ENCODE assay signal across 20 mouse cellular contexts in genomic region chr3:41495893-41496292, GRCm38 (mm10).
"Had no signal": no experiment of that assay in that cellular context is flagged by ENCODE, and none has a peak within 500 bp of the region (broad histone marks: within the 10 kb centered on the region; RNA-seq: fewer than 3 reads in every experiment).

No protein-coding gene starts in this region.

- H3K9me3 ChIP-seq: lung, embryonic 15.5 days; midbrain, embryonic 10.5 days; midbrain, embryonic 12.5 days; neural tube, embryonic 13.5 days; neural tube, embryonic 15.5 days had no signal

- H3K4me3 ChIP-seq: lung, embryonic 15.5 days; midbrain, embryonic 10.5 days; midbrain, embryonic 12.5 days; myocyte; neural tube, embryonic 13.5 days; neural tube, embryonic 15.5 days had no signal

- H3K36me3 ChIP-seq: lung, embryonic 15.5 days; midbrain, embryonic 10.5 days; midbrain, embryonic 12.5 days; neural tube, embryonic 13.5 days; neural tube, embryonic 15.5 days had no signal

- H3K4me1 ChIP-seq: midbrain, embryonic 10.5 days; midbrain, embryonic 12.5 days; neural tube, embryonic 13.5 days; neural tube, embryonic 15.5 days had no signal

- H3K4me2 ChIP-seq: lung, embryonic 15.5 days; midbrain, embryonic 12.5 days; neural tube, embryonic 13.5 days; neural tube, embryonic 15.5 days had no signal

- H3K27ac ChIP-seq: lung, embryonic 15.5 days; midbrain, embryonic 10.5 days; midbrain, embryonic 12.5 days; neural tube, embryonic 13.5 days; neural tube, embryonic 15.5 days had no signal

- ATAC-seq: lung, postnatal 0 days; midbrain, embryonic 16.5 days had no signal

- H3K27me3 ChIP-seq: midbrain, embryonic 12.5 days; neural tube, embryonic 13.5 days; neural tube, embryonic 15.5 days had no signal

- H3K9ac ChIP-seq: lung, embryonic 15.5 days; midbrain, embryonic 12.5 days; neural tube, embryonic 13.5 days; neural tube, embryonic 15.5 days had no signal

- DNase-seq: lung, adult 2 months; lung, postnatal 14 days; lung, postnatal 4 days; midbrain, embryonic 14.5 days; retina, postnatal 1 day; right cerebral cortex, adult 18-20 months; right cerebral cortex, postnatal 25 days; right cerebral cortex, postnatal 4 days; spleen, adult 18-20 months; thymus, adult 18-20 months; thymus, postnatal 14 days; thymus, postnatal 36 days had no signal
